Mouse (Mus musculus) embryo, embryonic 11.5 days (tissue): Measurements from ENCODE around the gene Gm11096.

Experiments used
- DNase-seq: peaks from one replicate; pipeline ENCODE4 v3.0.0-alpha.2; 2012; ENCODE audit warnings: low read depth, low spot score

Gene Gm11096

DNA sequence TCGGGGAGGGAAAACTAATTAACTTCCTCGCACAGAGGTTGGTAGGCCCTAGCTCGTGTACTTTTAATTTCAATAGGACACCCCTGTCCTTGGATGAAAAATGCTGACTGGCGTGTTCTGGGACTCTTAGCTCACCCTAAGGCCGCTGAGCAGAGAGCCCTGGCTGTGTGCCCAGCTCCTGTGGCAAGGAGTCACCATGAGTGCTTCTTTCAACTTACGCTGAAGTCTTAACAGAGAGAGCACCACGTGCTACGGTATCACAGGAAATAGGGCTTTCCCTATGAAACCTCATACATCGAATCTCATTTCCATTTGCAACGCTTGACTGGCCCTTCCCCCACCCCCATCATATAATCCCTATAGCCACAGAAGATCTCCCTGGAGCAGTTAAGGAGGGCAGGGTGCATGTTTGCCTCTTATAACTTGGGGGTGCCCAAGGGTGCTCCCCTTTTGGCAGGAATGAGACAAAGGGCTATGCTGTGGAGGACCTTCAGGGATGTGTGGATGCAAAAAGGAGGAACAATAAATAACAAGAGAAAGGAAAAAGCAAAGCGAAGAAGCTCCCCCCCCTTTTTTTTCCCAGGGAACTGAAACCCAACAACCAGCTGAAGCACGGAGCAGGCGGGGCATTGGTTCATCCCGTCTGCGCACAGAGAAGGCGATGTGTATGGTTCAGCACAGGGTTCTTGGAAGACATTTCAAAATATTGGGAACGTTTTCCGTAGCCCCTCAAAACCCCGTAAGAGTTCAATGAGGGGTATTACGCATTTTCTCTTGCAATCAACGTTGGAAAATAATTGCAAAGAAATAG lies 39.0 kb downstream of the Gm11096 start:
- peak; percentile 7 for DNase-seq

GRCm38 (mm10) chr17:81481843-81482490 lies 40.4 kb downstream of the Gm11096 start:
- no peak for DNase-seq

GRCm38 (mm10) chr17:81486388-81486787 lies 44.8 kb downstream of the Gm11096 start:
- DNase-seq, result no peak
